Mouse (Mus musculus): ENCODE data around the gene Ifnlr1. TPM values are rescaled to one million over a fixed set of nuclear protein-coding genes. Genes with fewer than 3 reads are reported as not detected.
"Not testable (repeated sequence)": the region's sequence is repeated elsewhere in the genome, so short reads cannot be mapped to it uniquely, and the experiment has no call there.

The Ifnlr1 gene
- 3.1 TPM for polyA plus RNA-seq (2021)

- in situ Hi-C loops (cut with MboI; ENCODE audit: low pct_unique_long_range_greater_than_20kb) = loop anchor here (10.0 kb wide), 1 partner anchor 189 kb away; the partner anchor contains the start of gene Pnrc2
- ChIA-PET POLR2A (interaction anchor here (0.7 kb wide), 1 partner anchor 14 kb away, joined by 3 read pairs; no protein-coding TSS in a partner anchor), CTCF (interaction anchor here (1.2 to 1.5 kb wide), 2 partner anchors 20 to 178 kb away, joined by 3 read pairs; no protein-coding TSS in a partner anchor)
- H3K27me3 ChIP-seq = no peaks in the 10 kb centered on the region
- ATAC-seq (no peak), DNase-seq (ENCODE audit: low read depth, low spot score) (no peak)
- no peak for TF ChIP-seq CTCF (IDR thresholded peaks at IDR 0.05)
Measured at GRCm38 (mm10) chr4:135685906-135686567, at the start of gene Ifnlr1. Gene Ifnlr1, plus strand, starts transcription at chr4:135686287.

DNA sequence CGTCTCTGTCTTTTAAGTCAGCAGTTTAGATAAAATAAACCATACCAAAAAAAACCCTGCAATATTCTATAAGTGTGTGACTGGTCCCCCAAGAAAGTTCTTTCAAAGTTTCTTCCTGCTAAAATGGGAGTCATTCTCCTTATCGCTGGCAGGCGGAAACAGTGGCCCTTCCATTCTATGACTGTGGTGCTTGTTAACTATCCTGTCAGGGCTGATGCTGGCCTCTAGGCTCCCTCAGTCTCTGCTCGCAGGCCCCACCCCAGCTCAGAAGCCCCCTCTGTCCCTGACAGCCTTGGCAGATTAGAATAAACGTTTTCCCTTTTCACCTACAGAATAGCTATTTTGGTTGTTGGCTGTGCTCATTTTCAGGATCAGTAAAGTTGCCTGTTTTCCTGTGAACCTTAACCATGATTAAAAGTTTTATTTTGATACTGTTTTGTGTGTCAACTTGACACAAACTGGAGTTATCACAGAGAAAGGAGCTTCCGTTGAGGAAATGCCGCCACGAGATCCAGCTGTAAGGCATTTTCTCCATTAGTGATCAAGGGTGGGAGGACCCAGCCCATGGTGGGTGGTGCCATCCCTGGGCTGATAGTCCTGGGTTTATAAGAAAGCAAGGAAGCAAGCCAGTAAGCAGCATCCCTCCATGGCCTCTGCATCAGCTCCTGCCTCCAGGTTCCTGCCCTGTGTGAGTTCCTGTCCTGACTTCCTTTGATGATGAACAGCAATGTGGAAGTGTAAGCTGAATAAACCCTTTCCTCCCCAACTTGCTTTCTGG, 44.6 kb upstream of the Ifnlr1 start:
- in situ Hi-C loops (cut with MboI; ENCODE audit: low pct_unique_long_range_greater_than_20kb); H3K27me3 ChIP-seq; CTCF ChIA-PET; ATAC-seq; POLR2A ChIA-PET; DNase-seq (ENCODE audit: low read depth, low spot score): not testable (repeated sequence)

DNA sequence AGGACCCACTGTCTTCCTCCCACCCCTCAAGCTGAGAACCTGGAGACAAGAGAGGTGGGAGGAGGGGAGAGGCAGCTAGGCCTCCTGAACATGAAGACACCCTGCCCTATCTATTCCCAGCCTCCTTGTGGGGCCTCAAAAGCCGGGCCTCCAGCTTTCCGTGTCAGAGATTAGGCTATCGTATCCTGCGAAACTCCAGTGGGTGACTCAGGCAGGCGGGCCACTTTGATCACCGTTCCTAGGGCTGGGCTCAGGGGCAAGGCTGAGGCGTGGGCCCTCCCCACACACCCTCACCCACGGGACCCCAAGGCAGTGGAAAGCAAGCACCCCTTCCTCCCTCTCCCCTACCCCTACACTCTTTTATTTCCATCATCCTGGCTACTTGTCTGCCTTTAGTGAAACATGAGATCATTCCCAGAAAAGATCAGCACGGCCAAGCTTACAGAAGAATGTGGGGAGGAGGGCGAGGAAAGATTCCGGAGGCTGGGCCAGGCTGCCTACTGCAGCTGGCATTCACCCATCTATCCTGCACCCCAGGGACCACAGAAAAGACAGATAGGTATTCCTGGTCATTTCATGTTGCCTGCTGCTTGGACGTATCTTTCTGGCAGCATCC, 41.0 kb upstream of the Ifnlr1 start:
- DNase-seq (ENCODE audit: low read depth, low spot score) = no peak
- in situ Hi-C loops (cut with MboI; ENCODE audit: low pct_unique_long_range_greater_than_20kb) = no loop called here
- POLR2A ChIA-PET = no interaction called here
- CTCF ChIA-PET = no interaction called here
- ATAC-seq = no peak
- TF ChIP-seq CTCF (IDR thresholded peaks at IDR 0.05) = no peak
- H3K27me3 ChIP-seq = no peaks in the 10 kb centered on the region

DNA sequence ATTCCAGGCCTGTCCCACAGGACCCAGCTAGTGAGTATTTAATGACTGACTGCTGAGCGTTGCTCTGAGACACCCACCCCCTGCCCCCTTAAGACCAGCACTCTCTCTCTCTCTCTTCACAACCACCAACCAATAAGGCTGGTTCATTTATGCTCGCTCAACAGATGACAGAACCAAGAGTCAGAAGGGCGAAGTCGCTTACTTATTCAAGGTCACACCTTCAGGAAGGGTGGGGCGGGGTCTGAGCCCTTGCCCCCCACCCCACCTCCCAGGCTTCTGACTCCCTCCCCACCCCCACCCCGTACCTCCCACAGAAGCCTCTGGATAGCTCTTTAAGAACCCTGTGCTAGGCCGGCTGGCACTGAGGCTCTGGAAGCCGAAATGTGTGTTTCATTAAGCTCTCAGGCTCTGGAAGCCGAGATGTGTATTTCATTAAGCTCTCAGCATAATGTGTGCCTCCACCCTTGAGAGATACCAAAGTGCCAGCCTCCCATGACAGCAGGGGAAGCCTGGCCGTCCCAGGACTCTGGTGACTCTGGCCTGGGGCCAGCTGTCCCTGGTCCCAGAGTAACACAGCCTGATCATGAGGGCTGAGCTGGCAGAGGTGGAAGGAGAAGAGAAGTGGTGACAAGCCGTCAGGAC, 33.0 kb upstream of the Ifnlr1 start:
- POLR2A ChIA-PET = no interaction called here
- in situ Hi-C loops (cut with MboI; ENCODE audit: low pct_unique_long_range_greater_than_20kb) = no loop called here
- ATAC-seq = no peak
- DNase-seq (ENCODE audit: low read depth, low spot score) = no peak
- CTCF ChIA-PET = interaction anchor here (1.0 kb wide), 1 partner anchor 14 kb away, joined by 3 read pairs; no protein-coding TSS in a partner anchor
- no peaks in the 10 kb centered on the region for H3K27me3 ChIP-seq
- no peak for TF ChIP-seq CTCF (IDR thresholded peaks at IDR 0.05)

- TF ChIP-seq CTCF (IDR thresholded peaks at IDR 0.05) = no peak
- ATAC-seq (no peak), DNase-seq (ENCODE audit: low read depth, low spot score) (no peak)
- no peaks in the 10 kb centered on the region for H3K27me3 ChIP-seq
- ChIA-PET CTCF (no interaction called here), POLR2A (no interaction called here)
- in situ Hi-C loops (cut with MboI; ENCODE audit: low pct_unique_long_range_greater_than_20kb) = no loop called here
Measured at GRCm38 (mm10) chr4:135653956-135654355, 32.1 kb upstream of the Ifnlr1 start.

GRCm38 (mm10) chr4:135655499-135655898, 30.6 kb upstream of the Ifnlr1 start:
- CTCF ChIA-PET = no interaction called here
- in situ Hi-C loops (cut with MboI; ENCODE audit: low pct_unique_long_range_greater_than_20kb) = no loop called here
- ATAC-seq = no peak

GRCm38 (mm10) chr4:135656094-135656589, 29.9 kb upstream of the Ifnlr1 start:
- ATAC-seq = no peak
- in situ Hi-C loops (cut with MboI; ENCODE audit: low pct_unique_long_range_greater_than_20kb) = no loop called here
- POLR2A ChIA-PET = no interaction called here

More at GRCm38 (mm10) chr4:135655499-135655898, 30.6 kb upstream of the Ifnlr1 start:
- no peak for DNase-seq (ENCODE audit: low read depth, low spot score)
- POLR2A ChIA-PET = no interaction called here
- TF ChIP-seq CTCF (IDR thresholded peaks at IDR 0.05) = no peak
- H3K27me3 ChIP-seq = no peaks in the 10 kb centered on the region

DNA sequence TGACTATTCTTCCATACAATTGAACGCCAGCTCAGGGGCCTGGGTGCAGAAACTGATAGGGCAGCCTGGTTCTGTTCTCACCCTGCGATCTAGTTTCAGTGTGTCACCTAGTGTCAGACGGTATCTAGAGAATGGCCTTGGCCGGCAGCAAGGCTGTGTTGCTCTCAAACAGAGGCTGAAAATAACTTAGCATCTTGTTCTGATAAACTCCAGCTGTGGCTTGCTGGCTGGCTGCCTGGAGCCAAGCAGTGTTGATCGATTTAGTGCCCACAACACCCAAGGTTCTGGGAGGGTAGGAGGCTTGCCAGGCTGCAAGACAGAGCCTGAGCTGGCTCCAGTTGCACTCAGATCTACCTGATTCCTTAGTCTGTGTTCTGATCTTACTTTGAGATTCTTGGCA, 27.6 kb upstream of the Ifnlr1 start:
- no peak for TF ChIP-seq CTCF (IDR thresholded peaks at IDR 0.05)
- ChIA-PET POLR2A (no interaction called here), CTCF (no interaction called here)
- no peaks in the 10 kb centered on the region for H3K27me3 ChIP-seq
- DNase-seq (ENCODE audit: low read depth, low spot score) (no peak), ATAC-seq (no peak)
- in situ Hi-C loops (cut with MboI; ENCODE audit: low pct_unique_long_range_greater_than_20kb) = no loop called here

More at GRCm38 (mm10) chr4:135656094-135656589, 29.9 kb upstream of the Ifnlr1 start:
- no peak for DNase-seq (ENCODE audit: low read depth, low spot score)
- TF ChIP-seq CTCF (IDR thresholded peaks at IDR 0.05) = no peak
- H3K27me3 ChIP-seq = no peaks in the 10 kb centered on the region
- CTCF ChIA-PET = no interaction called here

DNA sequence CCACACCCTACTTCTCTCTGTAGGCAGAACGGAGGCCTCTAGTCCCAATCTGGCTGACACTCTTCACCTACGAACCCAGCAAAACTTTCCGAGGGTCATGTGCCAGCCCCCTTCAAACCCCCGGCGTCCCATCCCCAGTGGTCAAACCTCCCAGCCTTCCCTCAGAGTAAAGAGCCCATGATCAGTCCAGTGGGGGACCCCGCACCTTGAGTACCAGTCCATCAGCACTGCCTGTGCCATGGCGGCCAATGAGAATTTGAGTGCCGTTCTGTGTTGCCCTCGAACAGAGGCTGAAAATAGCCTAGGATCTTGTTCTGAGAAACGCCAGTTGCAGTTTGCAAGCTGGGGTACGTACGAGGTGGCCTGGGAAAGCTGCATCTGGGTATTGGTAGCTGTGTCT, 27.2 kb upstream of the Ifnlr1 start:
- ChIA-PET CTCF (no interaction called here), POLR2A (no interaction called here)
- H3K27me3 ChIP-seq = no peaks in the 10 kb centered on the region
- DNase-seq (ENCODE audit: low read depth, low spot score) (no peak), ATAC-seq (no peak)
- TF ChIP-seq CTCF (IDR thresholded peaks at IDR 0.05) = no peak
- in situ Hi-C loops (cut with MboI; ENCODE audit: low pct_unique_long_range_greater_than_20kb) = no loop called here

- in situ Hi-C loops (cut with MboI; ENCODE audit: low pct_unique_long_range_greater_than_20kb) = no loop called here
- H3K27me3 ChIP-seq = no peaks in the 10 kb centered on the region
- peak; percentile 35 for ATAC-seq
- no peak for DNase-seq (ENCODE audit: low read depth, low spot score)
- ChIA-PET CTCF (interaction anchor here (1.0 kb wide), 1 partner anchor 145 kb away, joined by 6 read pairs; no protein-coding TSS in a partner anchor), POLR2A (interaction anchor here (1.0 kb wide), 1 partner anchor 145 kb away, joined by 4 read pairs; no protein-coding TSS in a partner anchor)
- no peak for TF ChIP-seq CTCF (IDR thresholded peaks at IDR 0.05)
Measured at GRCm38 (mm10) chr4:135661082-135661809, 24.8 kb upstream of the Ifnlr1 start.
